Mouse (Mus musculus) c-Kit-positive CD71-positive TER-119-positive erythroid progenitor cells, embryonic 14.5 days (primary cell): Measurements from ENCODE around the gene Fbxl20.

Experiments
- DNase-seq: peaks from one replicate; pipeline ENCODE4 v3.0.0-alpha.2; 2013; ENCODE audit warnings: low spot score

Gene Fbxl20

GRCm38 (mm10) chr11:98088224-98088623, 62.0 kb downstream of the Fbxl20 start:
- no peak for DNase-seq

- no peak for DNase-seq
These were observed 63.6 kb downstream of the Fbxl20 start for GRCm38 (mm10) chr11:98086574-98086973.

GRCm38 (mm10) chr11:98086141-98086540, 64.1 kb downstream of the Fbxl20 start:
- no peak for DNase-seq

GRCm38 (mm10) chr11:98082745-98083144, 67.5 kb downstream of the Fbxl20 start:
- DNase-seq, result no peak

GRCm38 (mm10) chr11:98080450-98080849, 69.8 kb downstream of the Fbxl20 start:
- DNase-seq, result no peak

- DNase-seq, result no peak
These were observed 73.1 kb downstream of the Fbxl20 start for GRCm38 (mm10) chr11:98077086-98077485.

- DNase-seq, result peak; percentile 72
These were observed 74.9 kb downstream of the Fbxl20 start for GRCm38 (mm10) chr11:98075195-98075808.

GRCm38 (mm10) chr11:98073442-98073841, 76.8 kb downstream of the Fbxl20 start:
- DNase-seq, result no peak

GRCm38 (mm10) chr11:98067255-98067654, 82.9 kb downstream of the Fbxl20 start:
- DNase-seq, result no peak

GRCm38 (mm10) chr11:98066201-98066600, 84.0 kb downstream of the Fbxl20 start:
- no peak for DNase-seq

GRCm38 (mm10) chr11:98061904-98062562, 88.2 kb downstream of the Fbxl20 start:
- DNase-seq, result no peak

GRCm38 (mm10) chr11:98061441-98061840, 88.8 kb downstream of the Fbxl20 start:
- DNase-seq, result no peak

- no peak for DNase-seq
These were observed 90.0 kb downstream of the Fbxl20 start for GRCm38 (mm10) chr11:98060104-98060692.

GRCm38 (mm10) chr11:98059662-98060061, 90.5 kb downstream of the Fbxl20 start:
- no peak for DNase-seq

GRCm38 (mm10) chr11:98057998-98058397, 92.2 kb downstream of the Fbxl20 start:
- DNase-seq, result no peak

- DNase-seq, result no peak
These were observed 92.7 kb downstream of the Fbxl20 start for GRCm38 (mm10) chr11:98057466-98057865.

GRCm38 (mm10) chr11:98052989-98053834, 97.0 kb downstream of the Fbxl20 start, which contains the start of gene Stac2:
Gene Stac2 (minus strand): TSS chr11:98053462.
- DNase-seq, result no peak

GRCm38 (mm10) chr11:98052129-98052988, 97.8 kb downstream of the Fbxl20 start:
- DNase-seq, result no peak

- DNase-seq, result no peak
These were observed 98.5 kb downstream of the Fbxl20 start for GRCm38 (mm10) chr11:98051611-98052128.

- no peak for DNase-seq
These were observed 99.3 kb downstream of the Fbxl20 start for GRCm38 (mm10) chr11:98050940-98051339.

GRCm38 (mm10) chr11:98050520-98050815, 99.7 kb downstream of the Fbxl20 start:
- DNase-seq, result no peak
